Mouse (Mus musculus): ENCODE results near the gene Ccnf. TPM values are rescaled to one million over a fixed set of nuclear protein-coding genes. Genes with fewer than 3 reads are reported as not detected.

Gene Ccnf
- polyA plus RNA-seq, 1 experiment from 2014 or later: 69.2 TPM

GRCm38 (mm10) chr17:24227941-24228340 lies 23.3 kb downstream of the Ccnf start:
- 86% methylated on average over 7 of the region's 7 CpGs for WGBS
- Histone ChIP-seq H3K4me1 (ENCODE audit: insufficient read depth, low read length) (no peaks in the 10 kb centered on the region), H3K9me3 (ENCODE audit: low read length) (no peaks in the 10 kb centered on the region), H3K9ac (replicated peaks; ENCODE audit: low read length) (no peak overlapping the region), H3K4me2 (replicated peaks; ENCODE audit: low read depth, low read length) (no peak overlapping the region), H3K36me3 (ENCODE audit: insufficient read depth, low read length) (peaks cover 77% of the 10 kb centered on the region), H3K4me3 (ENCODE audit: low read length) (no peak overlapping the region), H3K27ac (ENCODE audit: low read length) (no peak overlapping the region), H3K27me3 (ENCODE audit: insufficient read depth, low read length) (no peaks in the 10 kb centered on the region)
- ATAC-seq (ENCODE audit: low FRiP score, low TSS enrichment): no peak

- ATAC-seq (ENCODE audit: low FRiP score, low TSS enrichment): no peak
- H3K4me2 ChIP-seq (replicated peaks; ENCODE audit: low read depth, low read length): no peak overlapping the region
- no peak overlapping the region for H3K9ac ChIP-seq (replicated peaks; ENCODE audit: low read length)
- no peaks in the 10 kb centered on the region for H3K9me3 ChIP-seq (ENCODE audit: low read length)
- H3K4me1 ChIP-seq (ENCODE audit: insufficient read depth, low read length): no peaks in the 10 kb centered on the region
- H3K27me3 ChIP-seq (ENCODE audit: insufficient read depth, low read length): no peaks in the 10 kb centered on the region
- no peak overlapping the region for H3K4me3 ChIP-seq (ENCODE audit: low read length)
- 90% methylated on average over 8 of the region's 8 CpGs for WGBS
- H3K27ac ChIP-seq (ENCODE audit: low read length): no peak overlapping the region
- H3K36me3 ChIP-seq (ENCODE audit: insufficient read depth, low read length): peaks cover 66% of the 10 kb centered on the region
Measured at GRCm38 (mm10) chr17:24226721-24227120, 24.6 kb downstream of the Ccnf start.

GRCm38 (mm10) chr17:24225851-24226250 lies 25.4 kb downstream of the Ccnf start:
- Histone ChIP-seq H3K9me3 (ENCODE audit: low read length) (no peaks in the 10 kb centered on the region), H3K4me1 (ENCODE audit: insufficient read depth, low read length) (no peaks in the 10 kb centered on the region), H3K9ac (replicated peaks; ENCODE audit: low read length) (no peak overlapping the region), H3K4me3 (ENCODE audit: low read length) (no peak overlapping the region), H3K4me2 (replicated peaks; ENCODE audit: low read depth, low read length) (no peak overlapping the region), H3K27me3 (ENCODE audit: insufficient read depth, low read length) (no peaks in the 10 kb centered on the region), H3K36me3 (ENCODE audit: insufficient read depth, low read length) (peaks cover 58% of the 10 kb centered on the region), H3K27ac (ENCODE audit: low read length) (no peak overlapping the region)
- ATAC-seq (ENCODE audit: low FRiP score, low TSS enrichment): no peak
- WGBS: 94% methylated on average over 5 of the region's 5 CpGs

GRCm38 (mm10) chr17:24224741-24225140 lies 26.5 kb downstream of the Ccnf start:
- H3K4me3 ChIP-seq (ENCODE audit: low read length): no peak overlapping the region
- no peak for ATAC-seq (ENCODE audit: low FRiP score, low TSS enrichment)
- peaks cover 5% of the 10 kb centered on the region for H3K4me1 ChIP-seq (ENCODE audit: insufficient read depth, low read length)
- no peak overlapping the region for H3K4me2 ChIP-seq (replicated peaks; ENCODE audit: low read depth, low read length)
- no peaks in the 10 kb centered on the region for H3K9me3 ChIP-seq (ENCODE audit: low read length)
- peaks cover 50% of the 10 kb centered on the region for H3K36me3 ChIP-seq (ENCODE audit: insufficient read depth, low read length)
- no peaks in the 10 kb centered on the region for H3K27me3 ChIP-seq (ENCODE audit: insufficient read depth, low read length)
- H3K9ac ChIP-seq (replicated peaks; ENCODE audit: low read length): no peak overlapping the region
- H3K27ac ChIP-seq (ENCODE audit: low read length): no peak overlapping the region
- WGBS: 84% methylated on average over 10 of the region's 10 CpGs

- Histone ChIP-seq H3K4me2 (replicated peaks; ENCODE audit: low read depth, low read length) (no peak overlapping the region), H3K4me1 (ENCODE audit: insufficient read depth, low read length) (peaks cover 8% of the 10 kb centered on the region), H3K27me3 (ENCODE audit: insufficient read depth, low read length) (no peaks in the 10 kb centered on the region), H3K9ac (replicated peaks; ENCODE audit: low read length) (no peak overlapping the region), H3K36me3 (ENCODE audit: insufficient read depth, low read length) (peaks cover 42% of the 10 kb centered on the region), H3K4me3 (ENCODE audit: low read length) (no peak overlapping the region), H3K27ac (ENCODE audit: low read length) (no peak overlapping the region), H3K9me3 (ENCODE audit: low read length) (no peaks in the 10 kb centered on the region)
- WGBS: 89% methylated on average over 5 of the region's 5 CpGs
- ATAC-seq (ENCODE audit: low FRiP score, low TSS enrichment): no peak
Measured at GRCm38 (mm10) chr17:24223513-24223912, 27.8 kb downstream of the Ccnf start.

GRCm38 (mm10) chr17:24222653-24223052 lies 28.6 kb downstream of the Ccnf start:
- H3K27ac ChIP-seq (ENCODE audit: low read length): no peak overlapping the region
- peaks cover 8% of the 10 kb centered on the region for H3K4me1 ChIP-seq (ENCODE audit: insufficient read depth, low read length)
- H3K36me3 ChIP-seq (ENCODE audit: insufficient read depth, low read length): peaks cover 43% of the 10 kb centered on the region
- H3K4me2 ChIP-seq (replicated peaks; ENCODE audit: low read depth, low read length): no peak overlapping the region
- WGBS: 62% methylated on average over 6 of the region's 6 CpGs
- H3K9me3 ChIP-seq (ENCODE audit: low read length): no peaks in the 10 kb centered on the region
- no peak overlapping the region for H3K9ac ChIP-seq (replicated peaks; ENCODE audit: low read length)
- H3K27me3 ChIP-seq (ENCODE audit: insufficient read depth, low read length): no peaks in the 10 kb centered on the region
- ATAC-seq (ENCODE audit: low FRiP score, low TSS enrichment): no peak
- H3K4me3 ChIP-seq (ENCODE audit: low read length): no peak overlapping the region

- 5% methylated on average over 41 of the region's 41 CpGs for WGBS
- H3K4me3 ChIP-seq (ENCODE audit: low read length): peak within 1 kb of the TSS; percentile 75
- ATAC-seq (ENCODE audit: low FRiP score, low TSS enrichment): peak; percentile 94
- H3K27me3 ChIP-seq (ENCODE audit: insufficient read depth, low read length): no peaks in the 10 kb centered on the region
- H3K4me1 ChIP-seq (ENCODE audit: insufficient read depth, low read length): peaks cover 8% of the 10 kb centered on the region
- peak within 1 kb of the TSS; percentile 87 for H3K4me2 ChIP-seq (replicated peaks; ENCODE audit: low read depth, low read length)
- peaks cover 39% of the 10 kb centered on the region for H3K36me3 ChIP-seq (ENCODE audit: insufficient read depth, low read length)
- peak within 1 kb of the TSS; percentile 8 for H3K27ac ChIP-seq (ENCODE audit: low read length)
- peak within 1 kb of the TSS; percentile 77 for H3K9ac ChIP-seq (replicated peaks; ENCODE audit: low read length)
- no peaks in the 10 kb centered on the region for H3K9me3 ChIP-seq (ENCODE audit: low read length)
Measured at GRCm38 (mm10) chr17:24220435-24221411, 30.6 kb downstream of the Ccnf start, which contains the start of gene Tedc2. Gene Tedc2, minus strand, starts transcription at chr17:24220851.

- Histone ChIP-seq H3K36me3 (ENCODE audit: insufficient read depth, low read length) (peaks cover 19% of the 10 kb centered on the region), H3K9me3 (ENCODE audit: low read length) (no peaks in the 10 kb centered on the region), H3K4me3 (ENCODE audit: low read length) (no peak overlapping the region), H3K4me2 (replicated peaks; ENCODE audit: low read depth, low read length) (no peak overlapping the region), H3K4me1 (ENCODE audit: insufficient read depth, low read length) (peaks cover 15% of the 10 kb centered on the region), H3K9ac (replicated peaks; ENCODE audit: low read length) (no peak overlapping the region), H3K27me3 (ENCODE audit: insufficient read depth, low read length) (no peaks in the 10 kb centered on the region), H3K27ac (ENCODE audit: low read length) (no peak overlapping the region)
- WGBS: 75% methylated on average over 4 of the region's 4 CpGs
- no peak for ATAC-seq (ENCODE audit: low FRiP score, low TSS enrichment)
Measured at GRCm38 (mm10) chr17:24216836-24217235, 34.4 kb downstream of the Ccnf start.

- H3K9ac ChIP-seq (replicated peaks; ENCODE audit: low read length): no peak overlapping the region
- H3K9me3 ChIP-seq (ENCODE audit: low read length): no peaks in the 10 kb centered on the region
- ATAC-seq (ENCODE audit: low FRiP score, low TSS enrichment): no peak
- H3K36me3 ChIP-seq (ENCODE audit: insufficient read depth, low read length): peaks cover 19% of the 10 kb centered on the region
- H3K27me3 ChIP-seq (ENCODE audit: insufficient read depth, low read length): peaks cover under 1% of the 10 kb centered on the region; the same call in 1 of the 2 replicates
- no peak overlapping the region for H3K27ac ChIP-seq (ENCODE audit: low read length)
- peaks cover 36% of the 10 kb centered on the region for H3K4me1 ChIP-seq (ENCODE audit: insufficient read depth, low read length)
- H3K4me2 ChIP-seq (replicated peaks; ENCODE audit: low read depth, low read length): no peak overlapping the region
- no peak overlapping the region for H3K4me3 ChIP-seq (ENCODE audit: low read length)
- WGBS: 78% methylated on average over 6 of the region's 6 CpGs
Measured at GRCm38 (mm10) chr17:24213186-24213585, 38.1 kb downstream of the Ccnf start.

GRCm38 (mm10) chr17:24212441-24213018 lies 38.8 kb downstream of the Ccnf start:
- H3K4me1 ChIP-seq (ENCODE audit: insufficient read depth, low read length): peaks cover 43% of the 10 kb centered on the region
- H3K4me3 ChIP-seq (ENCODE audit: low read length): peak overlapping the region; percentile 55
- no peak overlapping the region for H3K9ac ChIP-seq (replicated peaks; ENCODE audit: low read length)
- no peak for ATAC-seq (ENCODE audit: low FRiP score, low TSS enrichment)
- H3K9me3 ChIP-seq (ENCODE audit: low read length): no peaks in the 10 kb centered on the region
- H3K4me2 ChIP-seq (replicated peaks; ENCODE audit: low read depth, low read length): peak overlapping the region; percentile 79
- 30% methylated on average over 5 of the region's 5 CpGs for WGBS
- H3K36me3 ChIP-seq (ENCODE audit: insufficient read depth, low read length): peaks cover 12% of the 10 kb centered on the region
- H3K27ac ChIP-seq (ENCODE audit: low read length): no peak overlapping the region
- peaks cover 7% of the 10 kb centered on the region for H3K27me3 ChIP-seq (ENCODE audit: insufficient read depth, low read length)

All from kidney, embryonic 16.5 days (tissue).